Mouse (Mus musculus): ENCODE results near the gene Vwc2. TPM values are rescaled to one million over a fixed set of nuclear protein-coding genes. Genes with fewer than 3 reads are reported as not detected.

Gene Vwc2
- total RNA-seq, 2 experiments from 2014 or later: 0.23 to 0.26 TPM

- no peak for DNase-seq
Observed at GRCm38 (mm10) chr11:11242694-11243377, 128.8 kb downstream of the Vwc2 start.

GRCm38 (mm10) chr11:11257348-11257747, 143.3 kb downstream of the Vwc2 start:
- no peak for DNase-seq

GRCm38 (mm10) chr11:11280128-11280527, 166.1 kb downstream of the Vwc2 start:
- no peak for DNase-seq

- DNase-seq: no peak
Observed at GRCm38 (mm10) chr11:11283512-11283911, 169.5 kb downstream of the Vwc2 start.
